Mouse (Mus musculus) cerebellum, adult (tissue): ENCODE results near the gene Rnf227.
"Not testable (repeated sequence)": the region's sequence is repeated elsewhere in the genome, so short reads cannot be mapped to it uniquely, and the experiment has no call there.

Experiments used
- ATAC-seq: cut with Nextera tagmentation; 2 replicates; pipeline ENCODE4 v1.9.2; 2017; ENCODE audit warnings: mild to moderate bottlenecking, moderate library complexity, mixed read lengths; ENCODE audit not compliant: insufficient number of reproducible peaks, low FRiP score, low TSS enrichment

Gene Rnf227

DNA sequence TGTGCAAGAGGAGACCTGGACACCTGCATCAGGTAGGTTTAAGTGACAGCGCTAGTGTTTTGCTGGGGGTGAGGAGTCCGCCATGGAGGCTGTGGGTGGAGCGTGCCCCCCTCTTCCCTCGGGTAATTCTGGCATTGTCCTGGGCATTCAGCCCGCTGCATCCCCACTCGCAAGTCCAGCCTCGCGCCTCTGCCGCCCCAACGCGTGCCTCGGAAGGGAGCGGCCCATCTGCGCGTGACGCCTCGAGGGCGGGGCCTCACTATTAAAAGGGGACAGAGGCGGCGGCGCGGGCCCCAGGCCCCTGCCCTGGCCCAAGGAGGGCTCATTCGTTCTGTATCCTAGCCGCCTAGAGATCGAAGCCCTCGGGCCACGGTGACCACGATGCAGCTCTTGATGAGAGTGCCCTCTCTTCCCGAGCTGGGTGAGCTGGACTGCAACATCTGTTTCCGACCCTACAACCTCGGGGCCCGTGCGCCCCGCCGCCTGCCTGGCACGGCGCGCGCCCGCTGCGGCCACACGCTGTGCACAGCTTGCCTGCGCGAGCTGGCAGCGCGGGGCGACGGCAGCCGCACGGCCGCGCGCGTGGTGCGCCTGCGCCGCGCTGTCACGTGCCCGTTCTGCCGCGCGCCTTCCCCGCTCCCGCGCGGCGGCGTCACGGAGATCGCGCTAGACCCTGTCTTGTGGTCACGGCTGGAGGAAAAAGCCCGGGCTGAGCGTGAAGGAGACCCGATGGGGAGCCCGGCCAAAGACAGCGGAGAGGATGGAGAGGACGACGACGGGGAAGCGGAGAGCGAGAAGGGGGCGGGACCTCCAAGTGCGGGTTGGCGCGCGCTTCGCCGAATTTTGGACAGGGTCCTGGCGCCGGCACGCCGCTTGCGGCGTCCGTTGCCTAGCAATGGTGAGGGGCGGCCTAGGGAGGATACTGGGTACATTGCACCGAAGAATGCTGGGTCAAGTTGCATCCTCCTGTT, at the start of gene Rnf227:
TSS of gene Rnf227 (plus strand) at position 301 of the 971 bp plus-strand sequence.
- peak; percentile 49; the same call in 1 of the 2 replicates for ATAC-seq

DNA sequence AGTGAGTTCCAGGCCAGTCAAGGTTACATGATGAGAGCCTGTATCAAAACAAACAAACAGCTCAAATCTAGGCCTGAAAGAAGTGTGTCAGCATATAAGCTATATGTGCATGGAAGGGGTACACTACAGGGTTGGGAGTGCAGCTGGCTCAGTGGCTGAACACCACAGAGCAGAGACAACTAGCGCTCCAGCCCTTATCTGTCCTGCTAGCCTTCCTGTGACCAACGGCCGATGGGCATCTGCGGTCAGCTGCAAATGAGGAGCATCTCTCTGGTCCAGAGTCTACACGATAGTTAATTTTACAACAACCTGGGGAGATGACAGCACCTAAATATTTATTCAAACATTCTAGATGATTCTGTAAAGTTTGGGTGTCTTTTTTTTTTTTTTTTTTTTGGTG, 49.1 kb upstream of the Rnf227 start:
- no peak for ATAC-seq

DNA sequence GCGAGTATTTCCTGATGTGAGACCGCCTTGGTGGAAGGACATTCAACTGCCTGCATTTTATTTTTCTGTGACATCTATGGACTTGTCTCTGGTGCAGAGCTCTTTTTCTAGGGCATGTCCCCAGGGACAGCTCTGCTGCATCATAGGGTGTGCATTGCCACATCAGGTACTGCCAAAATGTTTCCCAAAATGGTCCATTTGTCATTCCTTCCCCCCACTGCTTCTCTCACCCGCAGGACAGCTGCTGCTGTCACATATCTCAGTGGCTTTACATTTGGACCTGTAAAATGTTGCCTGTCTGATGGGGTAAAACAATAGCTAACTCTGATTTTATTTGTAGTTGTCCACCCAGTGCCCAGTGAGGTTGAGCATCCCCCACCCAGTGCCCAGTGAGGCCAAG, 45.0 kb upstream of the Rnf227 start:
- ATAC-seq, result no peak

GRCm38 (mm10) chr11:69297799-69298198, 42.5 kb upstream of the Rnf227 start:
- ATAC-seq, result no peak

DNA sequence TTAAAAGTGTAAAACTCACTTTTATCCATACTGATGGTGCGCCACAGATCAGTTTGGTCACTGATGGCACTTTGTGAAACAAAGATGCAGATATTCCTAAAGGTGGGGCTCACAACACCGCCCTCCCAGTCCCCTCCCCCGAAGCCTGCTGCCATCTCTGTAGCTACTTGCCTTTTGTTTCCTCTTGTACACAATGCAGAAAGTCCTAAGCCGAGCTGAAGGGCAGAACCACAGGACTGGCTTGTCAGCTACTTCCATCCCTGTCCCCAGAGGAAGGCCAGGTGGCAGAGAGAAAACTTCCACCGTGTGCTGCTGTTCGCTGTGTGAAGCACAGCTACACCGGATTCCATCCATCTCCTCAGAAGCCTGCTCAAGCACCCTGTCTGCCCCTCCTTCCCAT, 42.0 kb upstream of the Rnf227 start:
- ATAC-seq, result no peak

DNA sequence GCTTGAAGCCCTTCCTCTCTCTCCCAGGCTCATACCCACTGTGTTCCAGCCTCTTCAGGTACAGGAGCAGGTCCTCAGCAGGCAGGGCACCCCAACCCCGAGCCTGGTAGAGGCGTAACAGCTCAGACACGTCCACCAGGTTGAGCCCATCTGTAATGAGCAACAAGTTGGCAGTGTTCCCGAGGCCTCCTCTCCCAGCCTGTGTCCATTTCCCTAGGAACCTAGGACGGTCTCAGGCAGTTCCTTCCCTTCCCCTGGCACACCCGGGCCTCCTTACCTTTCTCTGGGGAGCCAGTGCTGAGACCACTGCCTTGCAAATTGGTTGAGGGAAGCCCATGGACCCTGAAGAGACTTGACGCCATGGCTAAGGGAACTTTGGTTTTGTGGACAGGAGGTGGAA, 37.4 kb upstream of the Rnf227 start:
- ATAC-seq, result no peak

GRCm38 (mm10) chr11:69305291-69305690, 35.0 kb upstream of the Rnf227 start:
- ATAC-seq, result no peak

DNA sequence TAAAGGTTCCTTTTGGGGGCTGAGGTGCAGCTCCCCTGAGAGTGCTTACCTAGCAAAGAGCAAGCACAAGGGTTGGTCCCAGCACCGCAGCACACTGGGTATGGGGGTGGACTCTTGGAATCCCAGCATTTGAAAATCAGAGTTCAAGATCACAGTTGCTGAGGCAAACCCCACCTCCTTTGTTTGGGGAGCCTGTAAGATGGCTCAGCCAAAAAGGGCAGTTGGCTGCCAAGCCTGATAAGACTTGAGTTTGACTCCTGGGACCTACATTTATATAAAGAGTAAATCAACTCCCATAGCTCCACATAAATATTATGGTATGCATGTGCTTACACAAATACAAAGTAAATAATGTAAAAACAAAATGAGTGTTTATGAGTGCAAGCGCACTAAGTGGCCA, 34.2 kb upstream of the Rnf227 start:
- ATAC-seq, result no peak

GRCm38 (mm10) chr11:69311266-69311665, 29.0 kb upstream of the Rnf227 start:
- no peak for ATAC-seq

GRCm38 (mm10) chr11:69316361-69316760, 23.9 kb upstream of the Rnf227 start:
- no peak for ATAC-seq

DNA sequence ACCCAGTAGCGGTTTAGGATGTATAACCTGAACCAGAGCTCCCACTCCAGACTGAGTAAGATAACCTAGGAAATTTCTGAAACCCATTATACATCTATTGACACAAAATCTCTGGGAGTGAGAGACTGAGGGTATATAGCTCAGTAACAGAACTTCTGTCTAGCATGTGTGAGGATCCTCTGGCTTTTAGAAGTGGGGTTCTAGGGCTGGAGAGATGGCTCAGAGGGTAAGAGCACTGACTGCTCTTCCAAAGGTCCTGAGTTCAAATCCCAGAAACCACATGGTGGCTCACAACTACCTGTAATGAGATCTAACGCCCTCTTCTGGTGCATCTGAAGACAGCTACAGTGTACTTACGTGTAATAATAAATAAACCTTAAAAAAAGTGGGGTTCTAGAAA, 22.3 kb upstream of the Rnf227 start:
- not testable (repeated sequence) for ATAC-seq

- no peak for ATAC-seq
These were observed 18.7 kb upstream of the Rnf227 start for GRCm38 (mm10) chr11:69321580-69321979.

DNA sequence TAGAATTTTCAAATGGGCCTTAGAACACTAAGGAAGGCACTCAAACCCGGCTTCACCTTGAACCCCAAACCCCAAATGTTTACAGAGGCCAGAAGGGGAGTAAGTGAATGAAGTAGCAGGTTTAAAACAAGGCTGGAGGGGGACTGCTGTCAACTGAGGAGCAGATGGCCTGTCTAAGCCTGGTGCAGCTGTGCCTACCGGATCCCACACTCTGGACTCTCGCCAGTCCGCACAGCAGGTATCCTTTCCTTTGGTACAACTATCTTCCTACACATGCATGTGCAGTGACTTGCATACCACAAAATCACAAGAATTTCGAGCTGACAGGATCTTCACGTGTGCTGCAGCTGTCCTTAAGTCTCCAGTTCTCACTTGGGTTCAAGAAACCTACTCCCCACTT, 18.3 kb upstream of the Rnf227 start:
- no peak for ATAC-seq

DNA sequence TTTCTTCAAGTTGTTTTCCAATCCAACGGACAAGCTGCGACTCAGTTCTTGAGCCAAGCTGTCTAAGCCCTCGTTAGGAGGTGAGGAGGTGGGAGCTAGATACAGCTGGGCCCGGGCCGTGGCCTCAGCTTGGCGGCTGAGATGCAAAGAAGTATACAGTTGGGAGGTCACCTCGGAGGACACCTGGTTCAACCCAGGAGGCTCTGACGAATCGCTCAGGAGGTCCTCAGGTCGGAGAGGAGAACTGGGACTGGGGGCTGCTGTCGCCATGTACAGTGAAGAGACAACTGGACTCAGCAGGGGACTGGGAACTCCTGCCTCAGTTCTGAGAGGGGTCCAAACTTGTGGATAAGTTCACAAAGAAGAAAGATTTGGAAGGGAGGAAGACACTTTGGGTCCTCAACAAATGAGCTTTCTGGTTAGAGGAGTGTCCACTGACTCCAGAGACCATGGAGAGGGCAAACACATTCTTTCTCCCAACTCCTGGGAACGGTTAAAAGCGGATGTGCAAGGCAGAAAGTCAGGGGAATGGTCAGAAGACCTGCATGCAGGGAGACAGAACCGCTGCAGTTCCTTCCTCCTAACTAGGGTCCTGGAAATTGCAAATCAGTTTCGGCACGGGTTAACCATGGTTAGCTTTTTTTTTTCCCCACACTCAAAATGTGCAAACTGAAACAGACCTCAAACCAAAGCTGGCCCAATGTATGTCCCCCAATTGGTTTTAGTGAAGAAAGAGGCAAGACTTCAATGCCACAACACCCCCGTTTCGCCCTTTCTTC, 17.4 kb upstream of the Rnf227 start:
- no peak for ATAC-seq

- peak; percentile 95 for ATAC-seq
These were observed 16.6 kb upstream of the Rnf227 start, which contains the start of the genes Cntrob and Trappc1 for GRCm38 (mm10) chr11:69323667-69324111. Gene Cntrob, minus strand, starts transcription at chr11:69323775. Gene Trappc1, plus strand, starts transcription at chr11:69323980.

GRCm38 (mm10) chr11:69324749-69325148, 15.5 kb upstream of the Rnf227 start:
- ATAC-seq, result no peak

DNA sequence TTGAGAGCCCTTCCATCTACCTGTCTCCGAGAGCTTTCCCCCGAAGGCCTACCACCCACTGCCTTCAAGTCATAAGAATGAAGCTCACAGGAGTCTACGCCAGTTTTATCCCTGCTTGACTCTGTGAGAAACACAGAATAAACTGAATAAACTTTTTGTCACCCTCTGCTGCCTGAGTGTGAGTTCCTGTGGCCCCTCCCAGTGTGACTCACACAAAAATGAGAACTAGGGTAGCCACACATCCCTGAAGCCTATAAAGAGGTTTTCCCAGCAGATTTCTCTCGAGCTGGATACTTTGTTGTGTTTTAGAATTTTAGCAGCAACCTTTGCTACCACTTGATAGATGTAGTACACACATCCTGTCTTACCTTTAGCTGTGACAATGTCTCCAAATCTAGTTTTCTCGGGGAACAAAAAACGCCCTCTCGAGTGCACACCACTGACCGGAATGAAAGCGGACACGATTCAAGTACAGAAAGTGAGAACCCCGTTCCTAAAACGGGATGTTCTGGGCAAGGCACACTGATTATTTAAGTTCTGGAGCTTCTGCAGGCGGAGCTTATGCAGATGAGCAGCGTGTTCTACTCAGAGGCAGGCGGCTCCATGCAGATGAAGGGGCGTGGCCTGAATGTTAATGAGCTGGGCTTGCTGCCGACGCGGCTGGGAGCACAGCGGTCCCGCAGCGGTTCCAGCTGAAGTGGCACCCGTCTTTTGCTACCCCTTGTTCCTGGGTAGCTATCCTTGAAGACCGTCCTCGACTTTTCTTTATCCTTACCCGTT, 14.4 kb upstream of the Rnf227 start, which contains the start of gene Kcnab3:
TSS of gene Kcnab3 (plus strand) at position 631 of the 780 bp plus-strand sequence.
- ATAC-seq, result no peak

- no peak for ATAC-seq
These were observed 13.7 kb upstream of the Rnf227 start for GRCm38 (mm10) chr11:69326408-69327156.

DNA sequence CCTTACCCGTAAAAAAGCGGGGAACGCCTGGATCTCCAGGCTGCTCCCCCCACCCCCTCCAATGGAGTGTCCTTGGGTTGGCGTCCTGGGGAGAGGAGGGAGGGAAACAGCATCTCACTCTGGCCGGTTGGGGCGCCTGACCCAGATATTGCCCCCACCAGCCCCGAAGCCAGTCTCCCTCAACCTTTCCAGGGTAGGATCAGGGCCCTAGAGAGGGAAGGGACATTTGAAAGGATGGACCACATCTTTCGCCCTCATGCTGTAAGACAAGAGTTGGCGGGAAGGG, 13.2 kb upstream of the Rnf227 start:
- no peak for ATAC-seq

- no peak for ATAC-seq
These were observed 12.6 kb upstream of the Rnf227 start for GRCm38 (mm10) chr11:69327648-69328047.
